Mouse (Mus musculus): ENCODE measurements at regions not wholly inside any gene's neighbourhood (a gene's known extent, or its start where the extent isn't known, plus 50 kb on each side); places are given as distances from the start of the nearest gene placed in this dataset.

GRCm38 (mm10) chr19:14802909-14803650, 205.2 kb upstream of the Tle4 start:
- Histone ChIP-seq H3K27ac (ENCODE audit: insufficient read depth, low read depth, low read length) (no peak overlapping the region), H3K4me3 (ENCODE audit: insufficient read depth, low read depth, low read length) (no peak overlapping the region), H3K4me1 (ENCODE audit: control insufficient read depth, insufficient read depth, low read length) (no peaks in the 10 kb centered on the region)
- 64% methylated on average over 5 of the region's 5 CpGs for WGBS
- TF ChIP-seq CTCF (IDR thresholded peaks at IDR 0.05; ENCODE audit: insufficient read depth, low read depth, low read length), result no peak
- no peak for TF ChIP-seq POLR2A (IDR thresholded peaks at IDR 0.05; ENCODE audit: insufficient read depth, low read depth, low read length)

DNA sequence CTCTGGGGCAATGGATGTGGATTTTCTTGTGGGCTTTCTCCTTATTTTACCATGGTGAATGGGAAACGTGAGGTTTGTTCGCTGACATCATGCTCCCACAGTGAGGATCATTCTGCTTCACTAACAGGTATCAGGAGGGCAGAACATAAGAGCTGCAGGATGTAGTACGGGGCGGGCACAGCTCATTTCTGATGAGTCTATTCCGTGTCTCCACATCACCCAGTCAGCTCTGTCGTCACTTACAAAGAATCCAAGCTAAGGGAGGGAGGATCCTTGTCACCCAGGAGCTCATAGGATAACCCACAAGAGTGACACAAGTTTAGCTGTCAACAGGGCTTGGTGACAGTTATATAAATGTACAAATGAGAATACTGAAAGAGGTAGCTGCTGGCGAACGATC, 203.8 kb upstream of the Tle4 start:
- TF ChIP-seq POLR2A (IDR thresholded peaks at IDR 0.05; ENCODE audit: insufficient read depth, low read depth, low read length) (no peak), CTCF (IDR thresholded peaks at IDR 0.05; ENCODE audit: insufficient read depth, low read depth, low read length) (no peak)
- Histone ChIP-seq H3K27ac (ENCODE audit: insufficient read depth, low read depth, low read length) (no peak overlapping the region), H3K4me3 (ENCODE audit: insufficient read depth, low read depth, low read length) (no peak overlapping the region), H3K4me1 (ENCODE audit: control insufficient read depth, insufficient read depth, low read length) (no peaks in the 10 kb centered on the region)
- 93% methylated on average over 8 of the region's 8 CpGs for WGBS

GRCm38 (mm10) chr19:14799002-14799401, 201.2 kb upstream of the Tle4 start:
- no peak overlapping the region for H3K4me3 ChIP-seq (ENCODE audit: insufficient read depth, low read depth, low read length)
- WGBS, result 94% methylated on average over 6 of the region's 6 CpGs
- no peak overlapping the region for H3K27ac ChIP-seq (ENCODE audit: insufficient read depth, low read depth, low read length)
- TF ChIP-seq POLR2A (IDR thresholded peaks at IDR 0.05; ENCODE audit: insufficient read depth, low read depth, low read length) (no peak), CTCF (IDR thresholded peaks at IDR 0.05; ENCODE audit: insufficient read depth, low read depth, low read length) (no peak)
- H3K4me1 ChIP-seq (ENCODE audit: control insufficient read depth, insufficient read depth, low read length), result no peaks in the 10 kb centered on the region

- no peak for TF ChIP-seq CTCF (IDR thresholded peaks at IDR 0.05; ENCODE audit: insufficient read depth, low read depth, low read length)
- TF ChIP-seq POLR2A (IDR thresholded peaks at IDR 0.05; ENCODE audit: insufficient read depth, low read depth, low read length), result no peak
- no peaks in the 10 kb centered on the region for H3K4me1 ChIP-seq (ENCODE audit: control insufficient read depth, insufficient read depth, low read length)
- H3K27ac ChIP-seq (ENCODE audit: insufficient read depth, low read depth, low read length), result no peak overlapping the region
- WGBS, result 87% methylated on average over 7 of the region's 7 CpGs
- no peak overlapping the region for H3K4me3 ChIP-seq (ENCODE audit: insufficient read depth, low read depth, low read length)
These were observed 200.6 kb upstream of the Tle4 start for GRCm38 (mm10) chr19:14798417-14798816.

DNA sequence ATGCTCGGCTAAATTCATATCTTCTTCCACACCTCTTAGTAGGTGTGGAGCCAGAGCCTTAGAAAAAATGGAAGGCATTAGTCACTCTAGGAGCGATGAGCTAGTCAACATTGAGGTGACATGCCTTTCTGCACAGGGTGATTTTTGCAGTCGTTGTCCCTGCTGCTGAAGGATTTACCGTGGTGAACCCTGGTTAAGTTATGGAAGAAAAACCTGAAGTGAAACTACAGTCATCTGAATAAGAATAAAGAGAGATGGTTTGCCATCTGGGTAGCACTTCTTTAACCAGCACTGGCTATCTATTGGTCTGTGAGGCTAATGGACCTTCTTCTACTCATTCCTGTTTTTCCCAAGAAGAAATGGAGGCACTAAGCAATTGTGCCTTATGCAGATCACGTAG, 198.1 kb upstream of the Tle4 start:
- Histone ChIP-seq H3K4me3 (ENCODE audit: insufficient read depth, low read depth, low read length) (no peak overlapping the region), H3K27ac (ENCODE audit: insufficient read depth, low read depth, low read length) (no peak overlapping the region), H3K4me1 (ENCODE audit: control insufficient read depth, insufficient read depth, low read length) (no peaks in the 10 kb centered on the region)
- TF ChIP-seq POLR2A (IDR thresholded peaks at IDR 0.05; ENCODE audit: insufficient read depth, low read depth, low read length), result no peak
- no peak for TF ChIP-seq CTCF (IDR thresholded peaks at IDR 0.05; ENCODE audit: insufficient read depth, low read depth, low read length)
- 94% methylated on average over 5 of the region's 5 CpGs for WGBS

DNA sequence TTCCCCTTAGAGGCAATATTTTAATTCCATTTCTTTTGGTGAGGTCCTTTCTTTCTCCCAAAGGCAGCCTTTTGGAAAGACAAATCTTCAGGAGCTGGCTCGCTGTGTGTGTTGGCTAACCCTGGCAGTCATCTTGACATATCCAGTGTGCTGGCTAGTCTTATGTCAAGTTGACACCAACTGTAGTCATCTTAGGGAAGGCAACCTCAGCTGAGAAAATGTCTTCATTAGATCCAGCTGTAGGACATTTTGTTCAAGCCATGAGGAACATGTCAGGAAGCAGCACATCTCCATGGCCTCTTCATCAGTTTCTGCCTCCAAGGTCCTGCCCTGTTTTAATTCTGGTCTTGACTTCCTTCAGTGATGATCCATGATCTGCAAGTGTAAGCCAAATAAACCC, 192.1 kb upstream of the Tle4 start:
- WGBS, result 94% methylated on average over 1 of the region's 1 CpGs
- TF ChIP-seq POLR2A (IDR thresholded peaks at IDR 0.05; ENCODE audit: insufficient read depth, low read depth, low read length) (no peak), CTCF (IDR thresholded peaks at IDR 0.05; ENCODE audit: insufficient read depth, low read depth, low read length) (no peak)
- H3K27ac ChIP-seq (ENCODE audit: insufficient read depth, low read depth, low read length), result no peak overlapping the region
- H3K4me1 ChIP-seq (ENCODE audit: control insufficient read depth, insufficient read depth, low read length), result no peaks in the 10 kb centered on the region
- no peak overlapping the region for H3K4me3 ChIP-seq (ENCODE audit: insufficient read depth, low read depth, low read length)

GRCm38 (mm10) chr19:14788630-14789029, 190.8 kb upstream of the Tle4 start:
- H3K27ac ChIP-seq (ENCODE audit: insufficient read depth, low read depth, low read length), result no peak overlapping the region
- no peak for TF ChIP-seq CTCF (IDR thresholded peaks at IDR 0.05; ENCODE audit: insufficient read depth, low read depth, low read length)
- no peak for TF ChIP-seq POLR2A (IDR thresholded peaks at IDR 0.05; ENCODE audit: insufficient read depth, low read depth, low read length)
- no peaks in the 10 kb centered on the region for H3K4me1 ChIP-seq (ENCODE audit: control insufficient read depth, insufficient read depth, low read length)
- 89% methylated on average over 4 of the region's 4 CpGs for WGBS
- H3K4me3 ChIP-seq (ENCODE audit: insufficient read depth, low read depth, low read length), result no peak overlapping the region

DNA sequence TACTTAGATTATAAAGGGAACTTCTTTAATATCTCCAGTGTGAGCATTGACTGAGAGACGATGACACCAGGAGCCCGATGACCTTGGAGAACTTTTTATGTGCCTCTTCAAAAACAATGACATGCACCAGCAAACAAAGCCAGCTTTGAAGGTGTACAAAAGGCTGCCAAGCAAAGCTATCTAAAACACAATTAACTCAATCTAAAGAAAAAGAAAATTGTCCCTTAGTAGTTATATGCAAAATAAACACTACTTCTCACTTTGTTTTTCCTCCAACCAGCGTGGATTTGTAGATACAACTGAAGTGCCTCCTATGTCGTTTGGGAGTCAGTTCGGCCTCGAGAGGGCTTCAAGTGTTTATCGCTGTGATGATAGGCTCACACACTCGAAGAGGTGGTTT, 189.0 kb upstream of the Tle4 start:
- Histone ChIP-seq H3K4me3 (ENCODE audit: insufficient read depth, low read depth, low read length) (no peak overlapping the region), H3K4me1 (ENCODE audit: control insufficient read depth, insufficient read depth, low read length) (no peaks in the 10 kb centered on the region), H3K27ac (ENCODE audit: insufficient read depth, low read depth, low read length) (no peak overlapping the region)
- WGBS, result 93% methylated on average over 8 of the region's 8 CpGs
- no peak for TF ChIP-seq CTCF (IDR thresholded peaks at IDR 0.05; ENCODE audit: insufficient read depth, low read depth, low read length)
- no peak for TF ChIP-seq POLR2A (IDR thresholded peaks at IDR 0.05; ENCODE audit: insufficient read depth, low read depth, low read length)

GRCm38 (mm10) chr19:14785661-14786060, 187.8 kb upstream of the Tle4 start:
- Histone ChIP-seq H3K4me1 (ENCODE audit: control insufficient read depth, insufficient read depth, low read length) (no peaks in the 10 kb centered on the region), H3K27ac (ENCODE audit: insufficient read depth, low read depth, low read length) (no peak overlapping the region), H3K4me3 (ENCODE audit: insufficient read depth, low read depth, low read length) (no peak overlapping the region)
- WGBS, result 79% methylated on average over 3 of the region's 3 CpGs
- TF ChIP-seq CTCF (IDR thresholded peaks at IDR 0.05; ENCODE audit: insufficient read depth, low read depth, low read length), result no peak
- no peak for TF ChIP-seq POLR2A (IDR thresholded peaks at IDR 0.05; ENCODE audit: insufficient read depth, low read depth, low read length)
